Mouse (Mus musculus): ENCODE results near the gene Pear1. TPM values are rescaled to one million over a fixed set of nuclear protein-coding genes. Genes with fewer than 3 reads are reported as not detected.

The Pear1 gene
- polyA plus RNA-seq, 1 experiment: 22.4 TPM

- no peak overlapping the region for H3K4me3 ChIP-seq (replicated peaks; ENCODE audit: control insufficient read depth, low read depth, low read length)
- no peaks in the 10 kb centered on the region for H3K4me1 ChIP-seq (ENCODE audit: control insufficient read depth, insufficient read depth, low read length)
- no peak for TF ChIP-seq CTCF (IDR thresholded peaks at IDR 0.05; ENCODE audit: control insufficient read depth, insufficient read depth, low read length)
- TF ChIP-seq POLR2A (IDR thresholded peaks at IDR 0.05; ENCODE audit: borderline replicate concordance, control insufficient read depth, low read depth, low read length): no peak
- WGBS: 85% methylated on average over 25 of the region's 25 CpGs
- no peak overlapping the region for H3K27ac ChIP-seq (ENCODE audit: control insufficient read depth, insufficient read depth, low read depth, low read length, poor library complexity)
Measured at GRCm38 (mm10) chr3:87783282-87784023, 40.7 kb downstream of the Pear1 start.

- TF ChIP-seq CTCF (IDR thresholded peaks at IDR 0.05; ENCODE audit: control insufficient read depth, insufficient read depth, low read length) (no peak), POLR2A (IDR thresholded peaks at IDR 0.05; ENCODE audit: borderline replicate concordance, control insufficient read depth, low read depth, low read length) (no peak)
- Histone ChIP-seq H3K27ac (ENCODE audit: control insufficient read depth, insufficient read depth, low read depth, low read length, poor library complexity) (no peak overlapping the region), H3K4me3 (replicated peaks; ENCODE audit: control insufficient read depth, low read depth, low read length) (no peak overlapping the region), H3K4me1 (ENCODE audit: control insufficient read depth, insufficient read depth, low read length) (no peaks in the 10 kb centered on the region)
- 60% methylated on average over 2 of the region's 2 CpGs for WGBS
Measured at GRCm38 (mm10) chr3:87779086-87779485, 45.0 kb downstream of the Pear1 start.

- no peaks in the 10 kb centered on the region for H3K4me1 ChIP-seq (ENCODE audit: control insufficient read depth, insufficient read depth, low read length)
- WGBS: 62% methylated on average over 23 of the region's 23 CpGs
- TF ChIP-seq POLR2A (IDR thresholded peaks at IDR 0.05; ENCODE audit: borderline replicate concordance, control insufficient read depth, low read depth, low read length): no peak
- TF ChIP-seq CTCF (IDR thresholded peaks at IDR 0.05; ENCODE audit: control insufficient read depth, insufficient read depth, low read length): no peak
- no peak overlapping the region for H3K27ac ChIP-seq (ENCODE audit: control insufficient read depth, insufficient read depth, low read depth, low read length, poor library complexity)
- no peak overlapping the region for H3K4me3 ChIP-seq (replicated peaks; ENCODE audit: control insufficient read depth, low read depth, low read length)
Measured at GRCm38 (mm10) chr3:87778283-87778682, 45.8 kb downstream of the Pear1 start.

- 40% methylated on average over 6 of the region's 6 CpGs for WGBS
- H3K27ac ChIP-seq (ENCODE audit: control insufficient read depth, insufficient read depth, low read depth, low read length, poor library complexity): no peak overlapping the region
- no peak overlapping the region for H3K4me3 ChIP-seq (replicated peaks; ENCODE audit: control insufficient read depth, low read depth, low read length)
- no peak for TF ChIP-seq POLR2A (IDR thresholded peaks at IDR 0.05; ENCODE audit: borderline replicate concordance, control insufficient read depth, low read depth, low read length)
- no peak for TF ChIP-seq CTCF (IDR thresholded peaks at IDR 0.05; ENCODE audit: control insufficient read depth, insufficient read depth, low read length)
- peaks cover 3% of the 10 kb centered on the region for H3K4me1 ChIP-seq (ENCODE audit: control insufficient read depth, insufficient read depth, low read length)
Measured at GRCm38 (mm10) chr3:87771088-87771487, 53.0 kb downstream of the Pear1 start.

- Histone ChIP-seq H3K4me3 (replicated peaks; ENCODE audit: control insufficient read depth, low read depth, low read length) (no peak overlapping the region), H3K27ac (ENCODE audit: control insufficient read depth, insufficient read depth, low read depth, low read length, poor library complexity) (no peak overlapping the region), H3K4me1 (ENCODE audit: control insufficient read depth, insufficient read depth, low read length) (peaks cover 4% of the 10 kb centered on the region)
- peak; percentile 47 for TF ChIP-seq CTCF (IDR thresholded peaks at IDR 0.05; ENCODE audit: control insufficient read depth, insufficient read depth, low read length)
- TF ChIP-seq POLR2A (IDR thresholded peaks at IDR 0.05; ENCODE audit: borderline replicate concordance, control insufficient read depth, low read depth, low read length): no peak
- under 1% methylated on average over 4 of the region's 4 CpGs for WGBS
Measured at GRCm38 (mm10) chr3:87770280-87770679, 53.8 kb downstream of the Pear1 start.

GRCm38 (mm10) chr3:87769506-87769905 is 54.6 kb downstream of the Pear1 start:
- TF ChIP-seq POLR2A (IDR thresholded peaks at IDR 0.05; ENCODE audit: borderline replicate concordance, control insufficient read depth, low read depth, low read length) (no peak), CTCF (IDR thresholded peaks at IDR 0.05; ENCODE audit: control insufficient read depth, insufficient read depth, low read length) (no peak)
- WGBS: 70% methylated on average over 8 of the region's 8 CpGs
- H3K4me3 ChIP-seq (replicated peaks; ENCODE audit: control insufficient read depth, low read depth, low read length): no peak overlapping the region
- no peak overlapping the region for H3K27ac ChIP-seq (ENCODE audit: control insufficient read depth, insufficient read depth, low read depth, low read length, poor library complexity)
- peaks cover 4% of the 10 kb centered on the region for H3K4me1 ChIP-seq (ENCODE audit: control insufficient read depth, insufficient read depth, low read length)

GRCm38 (mm10) chr3:87768844-87769243 is 55.3 kb downstream of the Pear1 start:
- TF ChIP-seq CTCF (IDR thresholded peaks at IDR 0.05; ENCODE audit: control insufficient read depth, insufficient read depth, low read length): peak; percentile 67
- peak; percentile 54; the same call in 1 of the 2 replicates for TF ChIP-seq POLR2A (IDR thresholded peaks at IDR 0.05; ENCODE audit: borderline replicate concordance, control insufficient read depth, low read depth, low read length)
- Histone ChIP-seq H3K4me3 (replicated peaks; ENCODE audit: control insufficient read depth, low read depth, low read length) (peak overlapping the region; percentile 45), H3K4me1 (ENCODE audit: control insufficient read depth, insufficient read depth, low read length) (peaks cover 4% of the 10 kb centered on the region), H3K27ac (ENCODE audit: control insufficient read depth, insufficient read depth, low read depth, low read length, poor library complexity) (peak overlapping the region; percentile 41)
- 1% methylated on average over 37 of the region's 37 CpGs for WGBS

GRCm38 (mm10) chr3:87768431-87768830 is 55.7 kb downstream of the Pear1 start:
- TF ChIP-seq CTCF (IDR thresholded peaks at IDR 0.05; ENCODE audit: control insufficient read depth, insufficient read depth, low read length) (no peak), POLR2A (IDR thresholded peaks at IDR 0.05; ENCODE audit: borderline replicate concordance, control insufficient read depth, low read depth, low read length) (no peak)
- H3K4me1 ChIP-seq (ENCODE audit: control insufficient read depth, insufficient read depth, low read length): peaks cover 4% of the 10 kb centered on the region
- H3K4me3 ChIP-seq (replicated peaks; ENCODE audit: control insufficient read depth, low read depth, low read length): peak overlapping the region; percentile 45
- WGBS: 10% methylated on average over 6 of the region's 6 CpGs
- peak overlapping the region; percentile 41 for H3K27ac ChIP-seq (ENCODE audit: control insufficient read depth, insufficient read depth, low read depth, low read length, poor library complexity)
